Mouse (Mus musculus): ENCODE results near the gene Dcps. TPM values are rescaled to one million over a fixed set of nuclear protein-coding genes. Genes with fewer than 3 reads are reported as not detected.

The Dcps gene
- polyA plus RNA-seq, 1 experiment from 2014 or later = 87.0 TPM

DNA sequence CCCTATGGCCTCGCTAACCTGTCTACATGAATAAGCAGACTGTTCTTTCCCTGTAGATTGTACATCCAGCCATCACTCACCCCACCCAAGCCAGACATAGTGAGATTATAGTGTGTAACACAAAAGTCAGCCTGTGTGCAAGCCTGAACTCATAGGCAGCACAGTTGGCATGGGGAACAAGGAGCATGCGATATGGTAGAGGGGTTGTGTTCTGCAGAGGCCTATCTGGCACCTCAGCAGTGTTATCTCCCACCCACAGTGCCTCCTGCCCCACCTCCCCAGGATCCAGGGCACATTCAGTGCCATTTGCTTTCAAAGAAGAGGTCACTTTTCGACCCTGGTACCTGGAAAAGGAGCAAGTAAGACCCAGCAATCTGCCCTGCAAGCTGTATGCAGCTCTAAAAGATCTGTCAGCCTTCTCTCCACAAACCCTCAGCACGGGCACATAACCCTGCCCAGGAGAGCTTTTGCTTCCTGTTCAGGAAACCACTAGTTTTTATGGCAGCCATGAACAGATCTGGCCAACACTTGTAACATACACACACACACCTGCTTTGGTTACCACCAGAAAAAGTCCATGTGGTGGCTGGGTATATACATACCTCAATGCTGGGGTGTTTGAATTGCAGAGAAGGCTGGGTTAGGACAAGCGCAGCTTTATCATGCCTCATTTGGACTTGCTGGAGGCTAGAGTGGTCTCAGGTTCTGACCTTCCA is 53.2 kb downstream of the Dcps start:
- DNase-seq = no peak
- 75% methylated on average over 5 of the region's 5 CpGs for WGBS
- no peak overlapping the region for H3K4me3 ChIP-seq (ENCODE audit: low read depth, low read length)
- H3K27me3 ChIP-seq (ENCODE audit: insufficient read depth, low read length) = no peaks in the 10 kb centered on the region
- H3K4me1 ChIP-seq (ENCODE audit: insufficient read depth) = peaks cover 4% of the 10 kb centered on the region; the same call in 1 of the 2 replicates
- H3K9ac ChIP-seq = no peak overlapping the region
- no peak for TF ChIP-seq CTCF (IDR thresholded peaks at IDR 0.05; ENCODE audit: low read depth)
- ATAC-seq (ENCODE audit: insufficient read depth) = peak; percentile 36; the same call in 1 of the 2 replicates
- no peak overlapping the region for H3K4me2 ChIP-seq
- no peaks in the 10 kb centered on the region for H3K9me3 ChIP-seq (ENCODE audit: low read depth, low read length)
- peak overlapping the region; percentile 70 for H3K27ac ChIP-seq (ENCODE audit: low read depth)
- H3K36me3 ChIP-seq (ENCODE audit: insufficient read depth) = peaks cover 40% of the 10 kb centered on the region

GRCm38 (mm10) chr9:35119168-35119567 is 56.7 kb downstream of the Dcps start, which contains the start of gene St3gal4:
TSS of gene St3gal4 (minus strand) at chr9:35119268.
- Histone ChIP-seq H3K27me3 (ENCODE audit: insufficient read depth, low read length) (no peaks in the 10 kb centered on the region), H3K27ac (ENCODE audit: low read depth) (no peak within 1 kb of the TSS; the same call in 1 of the 2 replicates), H3K4me2 (peak within 1 kb of the TSS; percentile 65), H3K9ac (no peak within 1 kb of the TSS), H3K9me3 (ENCODE audit: low read depth, low read length) (no peaks in the 10 kb centered on the region), H3K36me3 (ENCODE audit: insufficient read depth) (peaks cover 19% of the 10 kb centered on the region; the same call in 1 of the 2 replicates), H3K4me1 (ENCODE audit: insufficient read depth) (peaks cover 10% of the 10 kb centered on the region; the same call in 1 of the 2 replicates), H3K4me3 (ENCODE audit: low read depth, low read length) (no peak within 1 kb of the TSS)
- DNase-seq (no peak), ATAC-seq (ENCODE audit: insufficient read depth) (no peak)
- 75% methylated on average over 6 of the region's 6 CpGs for WGBS
- no peak for TF ChIP-seq CTCF (IDR thresholded peaks at IDR 0.05; ENCODE audit: low read depth)

- Histone ChIP-seq H3K4me3 (ENCODE audit: low read depth, low read length) (no peak overlapping the region), H3K9ac (no peak overlapping the region), H3K4me2 (no peak overlapping the region; the same call in 1 of the 2 replicates), H3K9me3 (ENCODE audit: low read depth, low read length) (no peaks in the 10 kb centered on the region), H3K36me3 (ENCODE audit: insufficient read depth) (0 out of 2 replicates have a peak, but pooled peaks cover 18% of the 10 kb centered on the region), H3K27ac (ENCODE audit: low read depth) (no peak overlapping the region), H3K4me1 (ENCODE audit: insufficient read depth) (peaks cover 10% of the 10 kb centered on the region; the same call in 1 of the 2 replicates), H3K27me3 (ENCODE audit: insufficient read depth, low read length) (no peaks in the 10 kb centered on the region)
- no peak for DNase-seq
- WGBS = 84% methylated on average over 2 of the region's 2 CpGs
- no peak for ATAC-seq (ENCODE audit: insufficient read depth)
- no peak for TF ChIP-seq CTCF (IDR thresholded peaks at IDR 0.05; ENCODE audit: low read depth)
Measured at GRCm38 (mm10) chr9:35118563-35118962, 57.3 kb downstream of the Dcps start.

- Histone ChIP-seq H3K4me3 (ENCODE audit: low read depth, low read length) (peak overlapping the region; percentile 76), H3K36me3 (ENCODE audit: insufficient read depth) (0 out of 2 replicates have a peak, but pooled peaks cover 14% of the 10 kb centered on the region), H3K9me3 (ENCODE audit: low read depth, low read length) (no peaks in the 10 kb centered on the region), H3K9ac (peak overlapping the region; percentile 87), H3K27me3 (ENCODE audit: insufficient read depth, low read length) (no peaks in the 10 kb centered on the region), H3K27ac (ENCODE audit: low read depth) (peak overlapping the region; percentile 90), H3K4me2 (peak overlapping the region; percentile 65), H3K4me1 (ENCODE audit: insufficient read depth) (peaks cover 10% of the 10 kb centered on the region; the same call in 1 of the 2 replicates)
- 20% methylated on average over 15 of the region's 15 CpGs for WGBS
- ATAC-seq (ENCODE audit: insufficient read depth) (peak; percentile 17), DNase-seq (peak; percentile 66)
- TF ChIP-seq CTCF (IDR thresholded peaks at IDR 0.05; ENCODE audit: low read depth) = no peak
Measured at GRCm38 (mm10) chr9:35117384-35118295, 58.2 kb downstream of the Dcps start.

DNA sequence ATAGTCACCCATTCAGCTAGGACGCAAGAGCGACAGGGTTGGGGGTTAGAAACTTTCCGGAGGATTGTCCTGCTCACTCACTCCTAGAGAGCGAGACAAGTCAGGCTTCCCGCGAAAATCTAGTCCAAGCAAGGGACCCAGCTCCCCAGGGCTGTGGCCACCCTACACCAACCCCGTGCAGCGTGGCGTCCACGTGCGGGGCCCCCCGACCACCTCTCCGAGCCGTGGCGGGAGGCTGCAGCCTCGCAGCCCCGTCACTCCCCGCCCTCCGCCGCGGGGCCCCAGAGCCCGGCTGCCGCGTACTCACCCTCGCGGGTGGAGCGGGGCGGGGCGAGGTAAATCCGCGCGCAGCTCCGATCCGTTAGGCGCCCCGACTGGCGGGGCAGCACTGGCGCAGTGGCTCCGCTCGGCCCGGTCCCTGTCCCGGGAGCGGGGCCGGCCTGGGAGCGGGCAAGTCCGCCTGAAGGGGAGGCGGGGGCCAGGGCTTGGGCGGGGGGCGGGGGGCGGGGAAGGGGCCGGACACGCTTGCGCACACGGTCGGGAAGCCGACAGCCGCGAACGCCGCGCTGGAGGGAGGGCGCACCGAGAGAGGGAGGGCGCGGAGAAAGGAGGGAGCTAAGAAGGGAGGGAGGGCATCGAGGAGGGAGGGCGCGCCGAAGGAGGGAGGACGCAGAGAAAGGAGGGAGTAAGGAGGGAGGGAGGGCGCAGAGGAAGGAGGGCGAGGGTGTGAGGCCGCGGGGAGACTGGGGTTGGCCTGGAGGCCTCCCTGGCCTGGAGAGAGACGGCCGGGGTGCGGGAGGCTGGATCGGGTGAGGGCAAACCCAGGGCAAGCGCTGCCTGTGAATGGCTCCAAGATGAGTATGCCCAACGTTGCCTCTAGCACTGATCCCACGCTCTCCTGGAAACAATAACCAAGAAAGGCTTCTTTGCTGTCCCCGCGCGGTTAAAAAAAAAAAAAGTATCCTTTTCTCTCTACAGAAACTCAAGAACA is 59.2 kb downstream of the Dcps start:
- WGBS = 2% methylated on average over 84 of the region's 84 CpGs

GRCm38 (mm10) chr9:35115804-35116203 is 60.1 kb downstream of the Dcps start:
- peak overlapping the region; percentile 76 for H3K4me3 ChIP-seq (ENCODE audit: low read depth, low read length)
- no peak for DNase-seq
- H3K27me3 ChIP-seq (ENCODE audit: insufficient read depth, low read length) = no peaks in the 10 kb centered on the region
- peak overlapping the region; percentile 65 for H3K4me2 ChIP-seq
- WGBS = 25% methylated on average over 4 of the region's 4 CpGs
- peaks cover 24% of the 10 kb centered on the region for H3K4me1 ChIP-seq (ENCODE audit: insufficient read depth)
- TF ChIP-seq CTCF (IDR thresholded peaks at IDR 0.05; ENCODE audit: low read depth) = no peak
- 0 out of 2 replicates have a peak, but pooled peaks cover 3% of the 10 kb centered on the region for H3K36me3 ChIP-seq (ENCODE audit: insufficient read depth)
- H3K9ac ChIP-seq = peak overlapping the region; percentile 87
- H3K27ac ChIP-seq (ENCODE audit: low read depth) = peak overlapping the region; percentile 90
- H3K9me3 ChIP-seq (ENCODE audit: low read depth, low read length) = no peaks in the 10 kb centered on the region
- ATAC-seq (ENCODE audit: insufficient read depth) = no peak

More for the DNA sequence above, 59.2 kb downstream of the Dcps start:
- H3K9me3 ChIP-seq (ENCODE audit: low read depth, low read length) = no peaks in the 10 kb centered on the region
- H3K4me1 ChIP-seq (ENCODE audit: insufficient read depth) = peaks cover 17% of the 10 kb centered on the region; the same call in 1 of the 2 replicates
- no peaks in the 10 kb centered on the region for H3K27me3 ChIP-seq (ENCODE audit: insufficient read depth, low read length)
- ATAC-seq (ENCODE audit: insufficient read depth) (peak; percentile 92), DNase-seq (peak; percentile 90)
- peak overlapping the region; percentile 90 for H3K27ac ChIP-seq (ENCODE audit: low read depth)
- H3K9ac ChIP-seq = peak overlapping the region; percentile 87
- H3K36me3 ChIP-seq (ENCODE audit: insufficient read depth) = 0 out of 2 replicates have a peak, but pooled peaks cover 9% of the 10 kb centered on the region
- peak overlapping the region; percentile 65 for H3K4me2 ChIP-seq
- peak overlapping the region; percentile 76 for H3K4me3 ChIP-seq (ENCODE audit: low read depth, low read length)
- TF ChIP-seq CTCF (IDR thresholded peaks at IDR 0.05; ENCODE audit: low read depth) = no peak
